Mouse (Mus musculus) myocyte (in vitro differentiated cells): ENCODE data around the gene Oxtr. TPM values are rescaled to one million over a fixed set of nuclear protein-coding genes. Genes with fewer than 3 reads are reported as not detected.

Source experiments
- H3K27me3 ChIP-seq: one replicate; pipeline ENCODE4 v1.6.1; 2011; ENCODE audit not compliant: control insufficient read depth, insufficient read depth, insufficient read length
- H3K36me3 ChIP-seq: one replicate; pipeline ENCODE4 v1.6.1; 2011; ENCODE audit not compliant: control insufficient read depth, insufficient read depth
- H3K4me2 ChIP-seq: one replicate; pipeline ENCODE4 v1.6.1; 2011; ENCODE audit warnings: low read depth, control low read depth
- H3K4me3 ChIP-seq: one replicate; pipeline ENCODE4 v1.5.1; 2011; ENCODE audit warnings: mild to moderate bottlenecking, control low read depth, moderate library complexity
- H3K79me2 ChIP-seq: one replicate; pipeline ENCODE4 v1.6.1; 2011; ENCODE audit not compliant: control insufficient read depth, insufficient read depth
- H3ac ChIP-seq: one replicate; pipeline ENCODE4 v1.6.1; 2011; ENCODE audit not compliant: control insufficient read depth, insufficient read length
- CEBPB ChIP-seq: IDR thresholded peaks from 2 replicates; pipeline ENCODE4 v1.6.1; 2011; ENCODE audit warnings: mild to moderate bottlenecking, moderate library complexity; ENCODE audit not compliant: poor library complexity, insufficient read depth, severe bottlenecking
- E2F4 ChIP-seq: IDR thresholded peaks from one replicate; pipeline ENCODE4 v1.6.1; 2011; ENCODE audit warnings: mild to moderate bottlenecking, control low read depth, moderate library complexity; ENCODE audit not compliant: insufficient read depth
- MAX ChIP-seq: IDR thresholded peaks from one replicate; pipeline ENCODE4 v1.6.1; 2011; ENCODE audit warnings: low read depth, mild to moderate bottlenecking, control low read depth
- MYOD1 ChIP-seq, 3 experiments: IDR thresholded peaks; one replicate each; pipeline ENCODE4 v1.6.1; 2011; ENCODE audit warnings: control low read depth in 2 of 3, low read depth in 2 of 3, mild to moderate bottlenecking in 2 of 3, moderate library complexity in 1 of 3; ENCODE audit not compliant: insufficient read length in 2 of 3, control insufficient read depth in 1 of 3
- MYOG ChIP-seq, 3 experiments: IDR thresholded peaks; one replicate each; pipeline ENCODE4 v1.6.1; 2011; ENCODE audit warnings: control low read depth in 2 of 3, low read depth in 2 of 3, mild to moderate bottlenecking in 2 of 3; ENCODE audit not compliant: insufficient read length in 2 of 3, control insufficient read depth in 1 of 3, insufficient read depth in 1 of 3
- POLR2A ChIP-seq: IDR thresholded peaks from one replicate; pipeline ENCODE4 v1.6.1; 2011; ENCODE audit warnings: low read depth, mild to moderate bottlenecking, control low read depth, moderate library complexity; ENCODE audit not compliant: insufficient read length
- POLR2AphosphoS2 ChIP-seq: IDR thresholded peaks from one replicate; pipeline ENCODE4 v1.6.1; 2011; ENCODE audit warnings: low read depth, control low read depth; ENCODE audit not compliant: insufficient read length
- REST ChIP-seq: IDR thresholded peaks from one replicate; pipeline ENCODE4 v1.6.1; 2011; ENCODE audit warnings: mild to moderate bottlenecking, control low read depth, moderate library complexity; ENCODE audit not compliant: insufficient read depth, insufficient read length
- SRF ChIP-seq: IDR thresholded peaks from one replicate; pipeline ENCODE4 v1.6.1; 2011; ENCODE audit warnings: low read depth; ENCODE audit not compliant: control insufficient read depth, insufficient read length
- TCF12 ChIP-seq: IDR thresholded peaks from one replicate; pipeline ENCODE4 v1.6.1; 2011; ENCODE audit warnings: mild to moderate bottlenecking, control low read depth; ENCODE audit not compliant: poor library complexity, insufficient read depth, severe bottlenecking
- TCF3 ChIP-seq: IDR thresholded peaks from one replicate; pipeline ENCODE4 v1.6.1; 2011; ENCODE audit warnings: low read depth, control low read depth; ENCODE audit not compliant: insufficient read length
- USF1 ChIP-seq: IDR thresholded peaks from one replicate; pipeline ENCODE4 v1.6.1; 2011; ENCODE audit warnings: low read depth, mild to moderate bottlenecking, control low read depth, moderate library complexity
- polyA plus RNA-seq: library from polyadenylated mRNA; unstranded; fragments of >200 nt; fragmentation: generic; extraction: Trizol; gene quantifications from one replicate; pipeline ENCODE4 v1.2.1, GENCODE M21; 2012; ENCODE audit warnings: missing spikeins

The Oxtr gene
- polyA plus RNA-seq, 1 experiment, result 0.06 TPM

- TF ChIP-seq TCF12, result no peak
- TF ChIP-seq REST, result no peak
- TF ChIP-seq CEBPB, result no peak
- no peak for TF ChIP-seq POLR2AphosphoS2
- no peak for TF ChIP-seq MAX
- TF ChIP-seq E2F4, result no peak
- H3K4me3 ChIP-seq, result no peak overlapping the region
- peaks cover 6% of the 10 kb centered on the region for H3K27me3 ChIP-seq
Observed at GRCm38 (mm10) chr6:112495219-112495618, 5.5 kb upstream of the Oxtr start.

DNA sequence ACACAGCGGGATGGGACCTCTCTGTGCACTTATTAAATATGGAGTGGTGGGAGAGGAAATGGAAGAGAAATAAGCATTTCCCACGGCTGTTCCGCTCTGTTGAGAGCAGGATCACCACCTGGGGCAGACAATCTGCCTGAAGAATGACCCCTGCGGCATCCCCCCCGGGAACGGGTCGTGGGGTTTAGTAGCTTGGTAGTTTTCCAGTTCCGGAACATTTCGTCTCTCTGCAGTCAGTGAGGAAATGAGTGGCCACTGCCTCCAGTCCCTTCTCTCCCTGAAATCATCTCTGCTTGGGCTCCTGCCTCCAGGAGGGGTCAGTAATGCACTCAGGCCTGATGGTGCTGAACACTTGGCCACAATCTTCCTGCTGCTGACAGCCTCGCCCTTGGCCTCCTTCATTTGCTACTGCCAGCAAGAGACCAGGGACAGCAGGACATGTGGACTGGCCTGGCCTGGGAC is 4.9 kb upstream of the Oxtr start:
- H3K4me3 ChIP-seq, result no peak overlapping the region
- peaks cover 11% of the 10 kb centered on the region for H3K27me3 ChIP-seq
- H3ac ChIP-seq, result no peak overlapping the region
- no peaks in the 10 kb centered on the region for H3K36me3 ChIP-seq
- TF ChIP-seq TCF12 (no peak), REST (no peak), MYOG (IDR thresholded peaks at IDR 0.05; ENCODE audit: control insufficient read depth in 1 of 3, insufficient read depth in 1 of 3, insufficient read length in 2 of 3, low read depth in 2 of 3) (no peak)
- no peaks in the 10 kb centered on the region for H3K79me2 ChIP-seq
- H3K4me2 ChIP-seq, result no peak overlapping the region

More at GRCm38 (mm10) chr6:112495219-112495618, 5.5 kb upstream of the Oxtr start:
- no peak overlapping the region for H3K4me2 ChIP-seq
- H3ac ChIP-seq, result no peak overlapping the region
- H3K36me3 ChIP-seq, result no peaks in the 10 kb centered on the region
- H3K79me2 ChIP-seq, result no peaks in the 10 kb centered on the region

DNA sequence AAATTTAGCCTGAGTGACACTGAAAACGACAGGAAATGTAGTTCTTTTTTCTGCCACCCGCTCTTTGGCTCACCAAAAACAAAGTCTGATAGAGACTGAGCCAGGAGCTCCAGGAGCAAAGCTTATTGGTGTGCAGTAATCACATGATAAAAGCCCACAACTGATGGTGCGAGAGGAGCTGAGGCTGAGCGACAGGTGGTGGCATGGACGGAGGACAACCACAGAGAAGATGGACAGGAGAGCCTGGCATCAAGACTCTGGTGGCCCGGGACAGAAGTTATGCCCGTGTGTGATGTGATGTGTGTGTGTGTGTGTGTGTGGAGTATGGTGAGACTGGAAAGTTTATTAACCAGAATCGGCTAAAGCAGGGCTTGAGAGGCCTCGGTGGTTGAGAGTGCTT is 3.6 kb upstream of the Oxtr start:
- TF ChIP-seq E2F4 (no peak), TCF12 (no peak), MYOG (IDR thresholded peaks at IDR 0.05; ENCODE audit: control insufficient read depth in 1 of 3, insufficient read depth in 1 of 3, insufficient read length in 2 of 3, low read depth in 2 of 3) (peak in 1 of 3 experiments; percentile 27), TCF3 (no peak), MYOD1 (IDR thresholded peaks at IDR 0.05; ENCODE audit: control insufficient read depth in 1 of 3, insufficient read length in 2 of 3, low read depth in 2 of 3) (peak in 2 of 3 experiments; percentile 67 to 76)
- Histone ChIP-seq H3K4me2 (no peak overlapping the region), H3K4me3 (no peak overlapping the region), H3K27me3 (peaks cover 22% of the 10 kb centered on the region), H3K79me2 (no peaks in the 10 kb centered on the region), H3ac (no peak overlapping the region), H3K36me3 (no peaks in the 10 kb centered on the region)

GRCm38 (mm10) chr6:112492656-112493055 is 2.9 kb upstream of the Oxtr start:
- H3K4me3 ChIP-seq, result no peak overlapping the region
- H3ac ChIP-seq, result no peak overlapping the region
- peaks cover 22% of the 10 kb centered on the region for H3K27me3 ChIP-seq
- H3K4me2 ChIP-seq, result no peak overlapping the region
- TF ChIP-seq SRF, result no peak
- TF ChIP-seq POLR2AphosphoS2, result no peak
- no peak for TF ChIP-seq TCF3
- TF ChIP-seq MYOG (IDR thresholded peaks at IDR 0.05; ENCODE audit: control insufficient read depth in 1 of 3, insufficient read depth in 1 of 3, insufficient read length in 2 of 3, low read depth in 2 of 3), result no peak
- no peak for TF ChIP-seq MAX
- no peak for TF ChIP-seq CEBPB
- TF ChIP-seq MYOD1 (IDR thresholded peaks at IDR 0.05; ENCODE audit: control insufficient read depth in 1 of 3, insufficient read length in 2 of 3, low read depth in 2 of 3), result no peak
- TF ChIP-seq TCF12, result no peak
- H3K79me2 ChIP-seq, result no peaks in the 10 kb centered on the region
- no peaks in the 10 kb centered on the region for H3K36me3 ChIP-seq

GRCm38 (mm10) chr6:112491521-112491920 is 1.8 kb upstream of the Oxtr start:
- no peak for TF ChIP-seq MYOG (IDR thresholded peaks at IDR 0.05; ENCODE audit: control insufficient read depth in 1 of 3, insufficient read depth in 1 of 3, insufficient read length in 2 of 3, low read depth in 2 of 3)
- TF ChIP-seq USF1, result no peak
- TF ChIP-seq POLR2AphosphoS2, result no peak
- no peak for TF ChIP-seq E2F4
- TF ChIP-seq TCF3, result no peak
- TF ChIP-seq REST, result no peak
- no peak for TF ChIP-seq SRF
- TF ChIP-seq CEBPB, result no peak
- TF ChIP-seq POLR2A, result no peak
- no peak for TF ChIP-seq MAX
- Histone ChIP-seq H3K27me3 (peaks cover 22% of the 10 kb centered on the region), H3K4me2 (peak overlapping the region; percentile 68), H3K4me3 (no peak overlapping the region), H3ac (no peak overlapping the region), H3K79me2 (no peaks in the 10 kb centered on the region), H3K36me3 (no peaks in the 10 kb centered on the region)
